Mouse (Mus musculus) megakaryocyte-erythroid progenitor cell, adult 5-6 weeks (primary cell): ENCODE measurements at regions not wholly inside any gene's neighbourhood (a gene's known extent, or its start where the extent isn't known, plus 50 kb on each side); places are given as distances from the start of the nearest gene placed in this dataset.

Experiments used
- ATAC-seq: replicated peaks from 2 replicates; pipeline ENCODE4 v1.8.0; 2016; ENCODE audit warnings: mild to moderate bottlenecking, inconsistent platforms; ENCODE audit not compliant: severe bottlenecking, poor library complexity, low FRiP score, low TSS enrichment

- no peak for ATAC-seq
Observed at GRCm38 (mm10) chr2:48186609-48187008, 627.3 kb upstream of the Acvr2a start.

GRCm38 (mm10) chr2:48211804-48212203 lies 602.1 kb upstream of the Acvr2a start:
- ATAC-seq, result no peak

- ATAC-seq, result no peak
Observed at GRCm38 (mm10) chr2:48220771-48221170, 593.1 kb upstream of the Acvr2a start.

- no peak for ATAC-seq
Observed at GRCm38 (mm10) chr2:48223084-48223799, 590.7 kb upstream of the Acvr2a start.

- ATAC-seq, result no peak
Observed at GRCm38 (mm10) chr2:48250174-48250573, 563.7 kb upstream of the Acvr2a start.

DNA sequence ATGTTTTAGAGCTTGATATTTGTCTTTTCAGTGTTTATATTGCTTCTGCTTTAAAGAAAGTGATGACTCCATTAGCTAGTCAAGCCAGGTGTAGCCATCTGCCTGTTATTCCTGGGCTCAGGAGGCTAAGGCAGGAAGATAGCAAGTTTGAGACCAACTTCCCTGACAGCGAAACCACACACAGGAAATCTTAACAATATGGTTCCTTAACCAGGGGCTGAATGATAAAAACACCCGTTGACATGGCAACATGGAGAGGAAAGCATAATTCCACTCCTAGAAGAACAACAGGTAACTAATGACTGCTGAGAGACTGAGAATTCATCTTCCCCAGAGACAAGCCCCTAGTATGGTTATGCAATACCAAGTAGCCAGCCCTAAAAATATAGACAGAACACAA lies 553.6 kb upstream of the Acvr2a start:
- no peak for ATAC-seq
